Mouse (Mus musculus) neural tube, embryonic 14.5 days (tissue): ENCODE measurements around the gene Nectin2. TPM values are rescaled to one million over a fixed set of nuclear protein-coding genes. Genes with fewer than 3 reads are reported as not detected.

Experiments
- ATAC-seq: fragments of 200-750 bp; cut with Nextera tagmentation; 2 replicates; pipeline ENCODE4 v1.8.0; 2017; ENCODE audit warnings: low read depth, mild to moderate bottlenecking, moderate TSS enrichment, moderate library complexity
- H3K27ac ChIP-seq: fragments of 300-500 bp; sonication (generic); 2 replicates; pipeline ENCODE4 v1.5.1; 2014; ENCODE audit warnings: low read depth, mild to moderate bottlenecking, control low read depth, low read length, moderate library complexity, mixed read lengths
- H3K27me3 ChIP-seq: fragments of 300-500 bp; sonication (generic); 2 replicates; pipeline ENCODE4 v1.6.1; 2014; ENCODE audit warnings: low read length; ENCODE audit not compliant: control insufficient read depth, insufficient read depth
- H3K36me3 ChIP-seq: fragments of 300-500 bp; sonication (generic); 2 replicates; pipeline ENCODE4 v1.6.1; 2014; ENCODE audit warnings: low read length, mixed read lengths; ENCODE audit not compliant: control insufficient read depth, insufficient read depth
- H3K4me1 ChIP-seq: fragments of 300-500 bp; sonication (generic); 2 replicates; pipeline ENCODE4 v1.6.1; 2014; ENCODE audit warnings: low read length; ENCODE audit not compliant: control insufficient read depth, insufficient read depth
- H3K4me2 ChIP-seq: fragments of 300-500 bp; sonication (generic); 2 replicates; pipeline ENCODE4 v1.6.1; 2014; ENCODE audit warnings: mild to moderate bottlenecking, low read depth, low read length, control low read depth
- H3K4me3 ChIP-seq: fragments of 300-500 bp; sonication (generic); 2 replicates; pipeline ENCODE4 v1.5.1; 2014; ENCODE audit warnings: low read depth, low read length, control low read depth, mixed read lengths
- H3K9ac ChIP-seq: fragments of 300-500 bp; sonication (generic); replicated peaks from 2 replicates; pipeline ENCODE4 v1.6.1; 2014; ENCODE audit warnings: low read depth, mild to moderate bottlenecking, control low read depth, low read length, mixed read lengths
- H3K9me3 ChIP-seq: fragments of 300-500 bp; sonication (generic); 2 replicates; pipeline ENCODE4 v1.6.1; 2016; ENCODE audit warnings: low read length; ENCODE audit not compliant: control insufficient read depth
- WGBS: fragments of 180-500 bp; shearing (Covaris S2); extraction: QIAGEN DNeasy Blood & Tissue Kit; methylation state at CpG from one replicate; pipeline ENCODE4 v1.1.7; 2014; 5-methylcytosine and 5-hydroxymethylcytosine counted together
- polyA plus RNA-seq: library from polyadenylated mRNA; unstranded; fragments of >200 nt; fragmentation: Nextera tagmentation; extraction: Ambion mirVana; gene quantifications from 2 replicates; pipeline ENCODE4 v1.2.1, GENCODE M21; 2014

Nectin2 gene
- polyA plus RNA-seq, 1 experiment from 2014 or later, result 44.7 TPM

DNA sequence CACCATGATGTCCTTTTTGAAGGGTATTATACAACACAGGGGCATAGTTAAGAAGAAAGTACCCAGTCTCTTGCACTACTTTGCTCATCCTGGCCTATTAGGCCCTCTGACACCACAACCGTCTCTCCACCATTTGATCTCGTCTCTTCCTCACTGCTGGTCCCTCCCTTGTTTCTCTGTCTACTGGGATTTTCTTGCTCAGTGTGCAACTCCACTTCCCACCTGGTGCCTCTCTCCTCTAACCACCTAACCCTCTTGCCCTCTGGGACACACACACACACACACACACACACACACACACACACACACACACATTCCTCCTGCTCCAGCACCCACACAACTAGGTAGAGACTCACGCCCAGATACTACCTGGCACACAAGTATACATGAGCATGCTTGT lies 71.4 kb downstream of the Nectin2 start:
- H3K4me3 ChIP-seq, result no peak overlapping the region
- H3K9me3 ChIP-seq, result no peaks in the 10 kb centered on the region
- H3K9ac ChIP-seq, result no peak overlapping the region
- H3K36me3 ChIP-seq, result no peaks in the 10 kb centered on the region
- H3K4me2 ChIP-seq, result no peak overlapping the region
- 95% methylated on average over 3 of the region's 3 CpGs for WGBS
- H3K27me3 ChIP-seq, result no peaks in the 10 kb centered on the region
- H3K27ac ChIP-seq, result no peak overlapping the region
- no peak for ATAC-seq
- H3K4me1 ChIP-seq, result no peaks in the 10 kb centered on the region

DNA sequence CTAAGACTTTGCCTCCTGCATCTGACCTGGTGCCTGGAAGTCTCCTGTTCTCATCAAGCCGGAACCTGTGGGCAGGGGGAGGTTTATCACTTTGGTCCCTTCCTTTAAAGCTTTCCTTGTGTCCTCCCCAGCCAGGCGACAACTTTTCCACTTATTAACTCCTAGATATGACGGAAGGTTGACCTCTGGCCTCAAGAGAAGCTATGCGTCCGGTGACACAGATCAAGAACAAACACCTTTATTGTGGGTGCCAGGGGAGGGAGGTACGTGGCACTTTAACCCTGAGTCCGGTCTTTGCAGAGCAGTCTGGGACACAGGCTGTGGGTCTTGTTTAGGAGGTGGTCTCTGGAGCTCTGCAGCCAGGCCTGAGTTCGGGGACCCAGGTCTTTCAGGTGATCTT lies 72.4 kb downstream of the Nectin2 start, which contains the start of gene Apoc2:
Gene Apoc2 (minus strand): TSS at position 70 of the 400 bp plus-strand sequence.
- H3K4me3 ChIP-seq, result no peak within 1 kb of the TSS
- no peaks in the 10 kb centered on the region for H3K27me3 ChIP-seq
- H3K4me2 ChIP-seq, result no peak within 1 kb of the TSS
- H3K36me3 ChIP-seq, result no peaks in the 10 kb centered on the region
- WGBS, result 80% methylated on average over 8 of the region's 8 CpGs
- H3K9ac ChIP-seq, result no peak within 1 kb of the TSS
- H3K4me1 ChIP-seq, result no peaks in the 10 kb centered on the region
- ATAC-seq, result no peak
- H3K9me3 ChIP-seq, result no peaks in the 10 kb centered on the region
- no peak within 1 kb of the TSS for H3K27ac ChIP-seq

DNA sequence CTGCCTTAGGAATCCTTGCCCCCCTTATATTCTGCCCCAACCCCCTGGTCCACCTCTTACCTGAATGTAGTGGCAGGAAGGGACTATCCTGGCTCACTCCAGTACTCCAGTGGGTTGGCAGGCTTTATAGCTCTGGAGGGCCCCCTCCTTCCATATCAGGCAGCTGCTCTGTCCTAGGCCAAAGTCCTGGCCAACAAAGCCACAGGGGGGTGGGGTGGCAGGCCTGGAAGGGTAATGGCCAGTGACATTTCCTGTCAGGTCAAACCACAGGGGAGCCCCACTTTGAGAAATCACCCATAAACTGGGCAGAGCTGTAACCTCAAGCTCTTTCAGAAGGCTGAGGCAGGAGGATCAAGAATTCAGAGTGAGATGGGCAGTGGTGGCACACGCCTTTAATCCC lies 73.6 kb downstream of the Nectin2 start:
- 81% methylated on average over 1 of the region's 1 CpGs for WGBS
- Histone ChIP-seq H3K9me3 (no peaks in the 10 kb centered on the region), H3K27ac (no peak overlapping the region), H3K4me3 (no peak overlapping the region), H3K4me2 (no peak overlapping the region), H3K27me3 (no peaks in the 10 kb centered on the region), H3K36me3 (no peaks in the 10 kb centered on the region), H3K9ac (no peak overlapping the region), H3K4me1 (no peaks in the 10 kb centered on the region)
- ATAC-seq, result no peak

DNA sequence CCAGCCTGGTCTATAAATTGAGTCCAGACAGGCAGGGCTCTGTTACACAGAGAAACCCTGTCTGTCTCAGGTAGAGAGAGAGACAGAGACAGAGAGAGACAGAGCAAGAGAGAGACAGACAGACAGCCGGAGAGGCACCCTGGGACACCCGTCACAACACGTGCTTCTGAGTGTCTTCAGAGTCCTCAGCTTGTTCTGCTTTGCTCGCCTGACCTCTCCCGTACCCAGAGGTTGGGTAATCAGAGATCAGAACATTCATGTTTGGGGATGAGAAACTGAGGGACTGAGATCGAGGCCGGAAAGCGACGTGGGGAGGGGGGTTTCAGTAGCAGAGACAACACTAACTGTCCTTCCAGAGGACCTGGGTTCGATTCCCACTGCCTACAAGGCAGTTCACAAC lies 74.5 kb downstream of the Nectin2 start:
- Histone ChIP-seq H3K4me2 (no peak overlapping the region), H3K4me1 (no peaks in the 10 kb centered on the region), H3K9ac (no peak overlapping the region), H3K27me3 (no peaks in the 10 kb centered on the region), H3K9me3 (no peaks in the 10 kb centered on the region), H3K27ac (no peak overlapping the region), H3K4me3 (no peak overlapping the region), H3K36me3 (no peaks in the 10 kb centered on the region)
- 85% methylated on average over 10 of the region's 10 CpGs for WGBS
- ATAC-seq, result no peak

DNA sequence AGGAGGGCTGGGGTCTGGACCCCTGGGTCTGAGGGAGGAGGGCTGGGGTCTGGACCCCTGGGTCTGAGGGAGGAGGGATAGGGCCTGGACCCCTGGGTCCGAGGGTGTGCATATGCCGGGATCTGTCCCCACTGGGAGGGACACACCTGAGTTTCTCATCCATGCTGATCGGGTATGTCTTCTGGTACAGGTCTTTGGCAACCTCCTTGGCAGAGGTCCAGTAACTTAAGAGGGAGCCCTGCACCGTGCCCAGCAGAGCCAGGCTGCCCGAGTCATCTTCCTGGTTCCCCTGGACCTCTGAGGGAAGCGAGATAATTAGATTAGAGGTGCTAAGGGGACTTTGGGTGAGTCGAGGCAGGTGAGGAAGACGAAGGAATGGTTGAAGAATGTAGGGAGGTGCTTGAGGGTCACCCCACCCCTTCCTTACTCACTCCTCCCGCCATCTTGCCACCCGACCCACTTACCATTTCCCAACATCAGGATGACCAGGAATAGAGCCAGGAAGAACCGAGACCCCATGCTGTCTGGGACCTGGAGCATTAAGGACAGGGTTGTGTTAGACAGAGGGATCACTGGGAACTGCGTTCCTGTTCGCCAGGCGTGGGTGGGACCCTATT lies 77.1 kb downstream of the Nectin2 start:
- Histone ChIP-seq H3K4me1 (no peaks in the 10 kb centered on the region), H3K27me3 (no peaks in the 10 kb centered on the region), H3K36me3 (no peaks in the 10 kb centered on the region), H3K4me2 (no peak overlapping the region), H3K9me3 (no peaks in the 10 kb centered on the region), H3K27ac (no peak overlapping the region), H3K9ac (no peak overlapping the region), H3K4me3 (no peak overlapping the region)
- 65% methylated on average over 13 of the region's 14 CpGs for WGBS
- no peak for ATAC-seq

DNA sequence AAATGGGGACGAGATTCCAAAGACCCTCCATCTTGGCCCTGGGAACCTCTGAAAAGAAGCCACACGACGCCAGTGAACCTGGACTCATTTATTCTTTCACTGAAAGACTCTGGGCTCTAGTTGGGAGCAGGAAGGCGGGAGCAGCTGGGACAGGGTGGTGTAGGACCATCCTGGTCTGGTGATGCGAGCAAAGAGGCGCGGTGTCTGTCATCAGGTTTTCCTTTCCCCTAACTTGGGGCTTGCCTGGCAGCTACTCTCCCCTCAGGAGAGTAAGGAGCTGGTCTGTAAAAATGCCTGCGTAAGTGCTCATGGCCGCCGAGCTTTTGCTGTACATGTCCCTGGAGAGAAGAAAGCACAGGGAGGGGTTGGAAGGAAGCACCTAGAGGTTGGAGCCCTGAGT lies 78.8 kb downstream of the Nectin2 start:
- Histone ChIP-seq H3K4me1 (no peaks in the 10 kb centered on the region), H3K9ac (no peak overlapping the region), H3K27me3 (no peaks in the 10 kb centered on the region), H3K4me3 (no peak overlapping the region), H3K9me3 (no peaks in the 10 kb centered on the region), H3K36me3 (no peaks in the 10 kb centered on the region), H3K27ac (no peak overlapping the region), H3K4me2 (no peak overlapping the region)
- ATAC-seq, result no peak
- WGBS, result 67% methylated on average over 10 of the region's 10 CpGs

DNA sequence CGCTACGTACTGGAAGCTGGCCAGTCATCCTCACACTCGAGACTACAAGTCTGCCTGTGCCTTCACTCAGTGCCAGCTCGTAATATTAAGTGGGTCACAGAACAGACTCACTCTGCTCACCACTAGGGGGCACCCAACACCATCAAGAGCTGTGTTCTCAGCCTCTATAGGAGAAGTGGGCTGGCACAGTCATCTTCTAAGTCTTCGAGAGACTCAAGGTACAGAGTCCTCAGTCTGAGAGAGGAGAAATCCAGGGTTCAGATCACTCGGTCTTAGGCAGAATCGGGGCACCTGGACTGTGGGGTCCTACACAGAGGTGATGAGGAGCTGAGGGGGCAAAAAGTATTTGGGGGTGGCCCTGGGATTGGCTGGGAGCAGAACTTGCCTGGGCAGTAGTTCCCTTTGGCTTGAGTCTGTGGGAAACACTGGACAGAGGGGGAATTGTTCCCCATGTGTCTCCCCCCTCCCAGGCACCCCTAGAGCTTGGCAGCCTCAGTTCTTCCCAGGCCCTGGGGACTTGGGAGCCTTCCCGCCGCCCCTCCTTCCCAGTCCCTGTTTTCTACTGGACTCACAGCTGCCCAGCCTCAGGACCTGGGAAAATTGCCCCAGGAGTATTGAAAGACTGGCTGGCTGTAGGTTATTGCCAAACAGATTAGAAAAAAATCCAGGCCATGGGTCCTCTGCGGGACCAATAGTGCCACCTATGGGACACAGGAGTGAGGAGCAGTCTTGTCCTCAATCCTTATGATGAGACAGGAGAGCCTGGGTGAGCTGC lies 81.1 kb downstream of the Nectin2 start:
- no peak overlapping the region for H3K4me3 ChIP-seq
- peak overlapping the region; percentile 11; the same call in 1 of the 2 replicates for H3K4me2 ChIP-seq
- H3K36me3 ChIP-seq, result no peaks in the 10 kb centered on the region
- no peaks in the 10 kb centered on the region for H3K27me3 ChIP-seq
- H3K9me3 ChIP-seq, result no peaks in the 10 kb centered on the region
- ATAC-seq, result peak; percentile 62
- H3K9ac ChIP-seq, result 0 out of 2 replicates have a peak overlapping the region, but pooled peaks have one; percentile 7
- H3K4me1 ChIP-seq, result peaks cover 2% of the 10 kb centered on the region
- 7% methylated on average over 10 of the region's 10 CpGs for WGBS
- peak overlapping the region; percentile 64 for H3K27ac ChIP-seq

DNA sequence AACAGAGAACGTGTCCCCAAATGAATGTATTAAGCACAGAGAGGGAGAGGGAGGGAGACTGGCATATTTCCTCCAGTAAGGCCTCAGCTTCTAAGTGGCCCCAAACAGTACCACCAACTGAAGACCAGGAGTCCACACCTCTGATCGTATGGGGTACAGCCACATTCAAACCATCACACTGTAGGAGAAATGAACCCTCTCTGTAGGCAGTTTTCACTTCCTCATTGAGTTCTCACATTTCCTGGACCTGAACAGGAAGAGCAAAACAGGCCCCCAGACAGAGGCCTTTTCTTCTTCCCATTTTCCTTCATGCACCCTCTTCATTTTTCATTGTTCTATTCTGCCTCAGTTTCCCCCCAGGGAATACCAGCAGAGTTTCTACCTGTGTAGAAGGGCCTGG lies 82.8 kb downstream of the Nectin2 start:
- Histone ChIP-seq H3K27me3 (no peaks in the 10 kb centered on the region), H3K4me1 (peaks cover 16% of the 10 kb centered on the region), H3K9me3 (no peaks in the 10 kb centered on the region), H3K4me2 (no peak overlapping the region), H3K9ac (no peak overlapping the region), H3K4me3 (no peak overlapping the region), H3K27ac (no peak overlapping the region), H3K36me3 (no peaks in the 10 kb centered on the region)
- 88% methylated on average over 2 of the region's 2 CpGs for WGBS
- no peak for ATAC-seq

DNA sequence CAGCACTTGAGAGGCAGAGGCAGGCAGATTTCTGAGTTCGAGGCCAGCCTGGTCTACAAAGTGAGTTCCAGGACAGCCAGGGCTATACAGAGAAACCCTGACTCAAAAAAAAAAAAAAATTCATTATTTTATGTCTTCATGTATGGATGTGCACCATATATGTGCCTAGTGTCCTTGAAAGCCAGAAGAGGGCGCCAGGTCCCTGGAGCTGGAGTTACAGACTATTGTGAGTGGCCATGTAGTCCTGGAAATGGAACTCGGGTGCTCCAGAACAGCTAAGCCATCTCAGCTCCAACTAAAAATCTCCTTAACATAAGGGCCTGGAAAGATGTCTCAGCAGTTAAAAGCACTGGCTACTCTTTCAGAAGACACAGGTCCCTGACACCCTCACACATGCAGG lies 83.5 kb downstream of the Nectin2 start:
- Histone ChIP-seq H3K4me2 (no peak overlapping the region), H3K27ac (no peak overlapping the region), H3K4me1 (peaks cover 16% of the 10 kb centered on the region), H3K27me3 (no peaks in the 10 kb centered on the region), H3K9ac (no peak overlapping the region), H3K36me3 (no peaks in the 10 kb centered on the region), H3K4me3 (no peak overlapping the region), H3K9me3 (no peaks in the 10 kb centered on the region)
- no peak for ATAC-seq
- 63% methylated on average over 3 of the region's 3 CpGs for WGBS
